Mouse (Mus musculus) kidney, postnatal 0 days (tissue): ENCODE results near the gene Fgf3. TPM values are rescaled to one million over a fixed set of nuclear protein-coding genes. Genes with fewer than 3 reads are reported as not detected.

Experiments used
- ATAC-seq: fragments of 200-750 bp; cut with Nextera tagmentation; replicated peaks from 2 replicates; pipeline ENCODE4 v1.8.0; 2017; ENCODE audit warnings: low read depth, moderate number of reproducible peaks, moderate TSS enrichment, moderate library complexity; ENCODE audit not compliant: low FRiP score
- DNase-seq: peaks from one replicate; pipeline ENCODE4 v3.0.0-alpha.2; 2016; ENCODE audit warnings: low spot score
- H3K27ac ChIP-seq: fragments of 300-500 bp; sonication (generic); 2 replicates; pipeline ENCODE4 v1.5.1; 2014; ENCODE audit warnings: mild to moderate bottlenecking
- H3K27me3 ChIP-seq: fragments of 300-500 bp; sonication (generic); 2 replicates; pipeline ENCODE4 v1.6.1; 2014; ENCODE audit warnings: low read length, mixed read lengths; ENCODE audit not compliant: insufficient read depth
- H3K36me3 ChIP-seq: fragments of 300-500 bp; sonication (generic); 2 replicates; pipeline ENCODE4 v1.6.1; 2014; ENCODE audit warnings: low read length, mixed read lengths; ENCODE audit not compliant: insufficient read depth
- H3K4me1 ChIP-seq: fragments of 300-500 bp; sonication (generic); replicated peaks from 2 replicates; pipeline ENCODE4 v1.6.1; 2014; ENCODE audit warnings: antibody characterized with exemption, low read length, mixed read lengths; ENCODE audit not compliant: insufficient read depth
- H3K4me2 ChIP-seq: fragments of 300-500 bp; sonication (generic); 2 replicates; pipeline ENCODE4 v1.6.1; 2014; ENCODE audit warnings: mild to moderate bottlenecking, low read length, moderate library complexity, mixed read lengths
- H3K4me3 ChIP-seq: fragments of 300-500 bp; sonication (generic); replicated peaks from 2 replicates; pipeline ENCODE4 v1.5.1; 2014; ENCODE audit warnings: low read depth, low read length
- H3K9ac ChIP-seq: fragments of 300-500 bp; sonication (generic); 2 replicates; pipeline ENCODE4 v1.6.1; 2014; ENCODE audit warnings: low read depth, low read length
- H3K9me3 ChIP-seq: fragments of 300-500 bp; sonication (generic); replicated peaks from 2 replicates; pipeline ENCODE4 v1.6.1; 2016; ENCODE audit warnings: low read length, inconsistent platforms, mixed read lengths
- CTCF ChIP-seq: IDR thresholded peaks from 2 replicates; pipeline ENCODE4 v1.5.1; 2016; ENCODE audit warnings: antibody characterized with exemption, low read depth, mild to moderate bottlenecking, moderate library complexity
- WGBS: fragments of 180-500 bp; shearing (Covaris S2); extraction: QIAGEN DNeasy Blood & Tissue Kit; methylation state at CpG from one replicate; pipeline ENCODE4 v1.1.7; 2014; 5-methylcytosine and 5-hydroxymethylcytosine counted together
- polyA plus RNA-seq: library from polyadenylated mRNA; unstranded; fragments of >200 nt; fragmentation: Nextera tagmentation; extraction: Ambion mirVana; gene quantifications from 2 replicates; pipeline ENCODE4 v1.2.1, GENCODE M21; 2015

Gene Fgf3
- polyA plus RNA-seq, 1 experiment from 2014 or later: 0.58 TPM

GRCm38 (mm10) chr7:144891863-144892262, 54.0 kb downstream of the Fgf3 start:
- Histone ChIP-seq H3K27me3 (peaks cover 23% of the 10 kb centered on the region), H3K4me1 (peaks cover 11% of the 10 kb centered on the region; the same call in 1 of the 2 replicates), H3K4me2 (no peak overlapping the region), H3K4me3 (no peak overlapping the region), H3K9ac (no peak overlapping the region), H3K27ac (no peak overlapping the region), H3K9me3 (no peaks in the 10 kb centered on the region), H3K36me3 (no peaks in the 10 kb centered on the region)
- ATAC-seq: no peak
- 69% methylated on average over 2 of the region's 2 CpGs for WGBS
- TF ChIP-seq CTCF: no peak
- DNase-seq: no peak

GRCm38 (mm10) chr7:144892322-144892721, 54.4 kb downstream of the Fgf3 start:
- no peak overlapping the region for H3K9ac ChIP-seq
- no peak overlapping the region for H3K4me2 ChIP-seq
- TF ChIP-seq CTCF: no peak
- H3K27me3 ChIP-seq: peaks cover 28% of the 10 kb centered on the region
- WGBS: 40% methylated on average over 6 of the region's 6 CpGs
- no peak overlapping the region for H3K4me3 ChIP-seq
- H3K4me1 ChIP-seq: peaks cover 13% of the 10 kb centered on the region; the same call in 1 of the 2 replicates
- no peaks in the 10 kb centered on the region for H3K9me3 ChIP-seq
- H3K36me3 ChIP-seq: no peaks in the 10 kb centered on the region
- DNase-seq: no peak
- no peak for ATAC-seq
- no peak overlapping the region for H3K27ac ChIP-seq

Other genes starting within 250 kb of the Fgf3 start
- 33.3 and 34.1 TPM in 2 replicates for gene Ano1, start 86.1 kb upstream of the Fgf3 start, polyA plus RNA-seq
- 0.13 TPM in 1 of 2 replicates, not detected in the other for gene Fgf4, start 9.3 kb downstream of the Fgf3 start, polyA plus RNA-seq
- 0.87 and 0.92 TPM in 2 replicates for gene Fgf15, start 58.4 kb downstream of the Fgf3 start, polyA plus RNA-seq
- gene LTO1, start 77.0 kb downstream of the Fgf3 start, polyA plus RNA-seq: 22.4 and 25.9 TPM in 2 replicates
- gene Ccnd1, start 101.8 kb downstream of the Fgf3 start, polyA plus RNA-seq: 212 and 227 TPM in 2 replicates